1 mouse cellular context compared by ENCODE assay signal in genomic region chr15:79029519-79030241, GRCm38 (mm10).
A peak's percentile ranks its signal among the peaks of the same experiment; 100 is the strongest.
TF ChIP-seq lines count a peak whose summit lies in the region.

No protein-coding gene starts in this region.

TF ChIP-seq in CH12.LX, 34 proteins besides CTCF, POLR2A, EP300 and RAD21:
- no peak for TF ChIP-seq NELFE (IDR thresholded peaks at IDR 0.05; ENCODE audit: low read depth, low read length)
- TF ChIP-seq PAX5 (IDR thresholded peaks at IDR 0.05; ENCODE audit: low read length), result no peak
- TF ChIP-seq ELF1 (IDR thresholded peaks at IDR 0.05; ENCODE audit: low read depth, low read length), result no peak
- 0 out of 2 replicates have a peak, but pooled peaks have one; percentile 6 for TF ChIP-seq BHLHE40 (IDR thresholded peaks at IDR 0.05; ENCODE audit: low read depth, low read length)
- 0 out of 2 replicates have a peak, but pooled peaks have one; percentile 16 for TF ChIP-seq MAZ (IDR thresholded peaks at IDR 0.05; ENCODE audit: low read depth, low read length)
- TF ChIP-seq CHD2 (IDR thresholded peaks at IDR 0.05; ENCODE audit: low read length), result 0 out of 2 replicates have a peak, but pooled peaks have one; percentile 12
- TF ChIP-seq CHD1 (IDR thresholded peaks at IDR 0.05; ENCODE audit: low read depth, low read length), result peak; percentile 72
- TF ChIP-seq GABPA (IDR thresholded peaks at IDR 0.05; ENCODE audit: insufficient replicate concordance, low read depth, low read length), result no peak
- no peak for TF ChIP-seq USF2 (conservative IDR thresholded peaks at IDR 0.05; ENCODE audit: low read depth, low read length)
- no peak for TF ChIP-seq RCOR1 (conservative IDR thresholded peaks at IDR 0.05; ENCODE audit: low read depth, low read length)
- TF ChIP-seq UBTF (IDR thresholded peaks at IDR 0.05; ENCODE audit: low read depth, low read length), result 0 out of 2 replicates have a peak, but pooled peaks have one; percentile 17
- TF ChIP-seq SIN3A (IDR thresholded peaks at IDR 0.05; ENCODE audit: low read length), result peak; percentile 35; the same call in 1 of the 2 replicates
